Mouse (Mus musculus) small intestine, adult 2 months (tissue): Measurements from ENCODE around the gene Pak3. TPM values are rescaled to one million over a fixed set of nuclear protein-coding genes. Genes with fewer than 3 reads are reported as not detected.

ENCODE experiments used
- H3K27ac ChIP-seq: fragments of 200-500 bp; 2 replicates; pipeline ENCODE4 v1.5.1; 2012; ENCODE audit warnings: low read depth, low read length, control low read depth, inconsistent platforms; ENCODE audit not compliant: insufficient read depth
- H3K27me3 ChIP-seq: fragments of 200-500 bp; 2 replicates; pipeline ENCODE4 v1.6.1; 2012; ENCODE audit warnings: mild to moderate bottlenecking, moderate library complexity, low read length, inconsistent platforms; ENCODE audit not compliant: control insufficient read depth, insufficient read depth
- H3K36me3 ChIP-seq: fragments of 200-500 bp; 2 replicates; pipeline ENCODE4 v1.6.1; 2012; ENCODE audit warnings: mild to moderate bottlenecking, low read length, control low read depth, inconsistent platforms; ENCODE audit not compliant: control insufficient read depth, insufficient read depth
- H3K4me1 ChIP-seq: fragments of 200-500 bp; 2 replicates; pipeline ENCODE4 v1.6.1; 2012; ENCODE audit warnings: low read length, inconsistent platforms, mixed read lengths; ENCODE audit not compliant: control insufficient read depth, insufficient read depth, insufficient read length
- H3K4me3 ChIP-seq: fragments of 200-500 bp; 2 replicates; pipeline ENCODE4 v1.5.1; 2012; ENCODE audit warnings: low read depth, mild to moderate bottlenecking, control low read depth, inconsistent platforms, low read length, moderate library complexity
- CTCF ChIP-seq: fragments of 200-500 bp; IDR thresholded peaks from 2 replicates; pipeline ENCODE4 v1.5.1; 2012; ENCODE audit warnings: low read depth, mild to moderate bottlenecking, control low read depth, inconsistent platforms, low read length, moderate library complexity, mixed read lengths; ENCODE audit not compliant: insufficient replicate concordance, insufficient read length; ENCODE audit errors: extremely low read depth
- POLR2A ChIP-seq: fragments of 200-500 bp; IDR thresholded peaks from 2 replicates; pipeline ENCODE4 v1.6.1; 2012; ENCODE audit warnings: low read depth, mild to moderate bottlenecking, control low read depth, inconsistent platforms, low read length, moderate library complexity
- WGBS: fragments of 180-500 bp; shearing (Covaris S2); methylation state at CpG from one replicate; pipeline ENCODE4 v1.1.7; 2018; 5-methylcytosine and 5-hydroxymethylcytosine counted together
- polyA plus RNA-seq: library from polyadenylated mRNA; depleted of rRNA; stranded (reverse); fragments of >200 nt; gene quantifications from 2 replicates; pipeline ENCODE4 v1.2.3, GENCODE M21; 2012

The Pak3 gene
- polyA plus RNA-seq, 1 experiment: not detected

- H3K36me3 ChIP-seq: no peaks in the 10 kb centered on the region
- H3K4me3 ChIP-seq: no peak overlapping the region
- no peaks in the 10 kb centered on the region for H3K4me1 ChIP-seq
- no peak overlapping the region for H3K27ac ChIP-seq
- no peak for TF ChIP-seq POLR2A
- TF ChIP-seq CTCF: no peak
- H3K27me3 ChIP-seq: no peaks in the 10 kb centered on the region
- 74% methylated on average over 3 of the region's 3 CpGs for WGBS
Measured at GRCm38 (mm10) chrX:143532331-143532730, 13.9 kb downstream of the Pak3 start.

GRCm38 (mm10) chrX:143533574-143533973 lies 15.2 kb downstream of the Pak3 start:
- Histone ChIP-seq H3K27me3 (no peaks in the 10 kb centered on the region), H3K4me1 (no peaks in the 10 kb centered on the region), H3K4me3 (no peak overlapping the region), H3K27ac (no peak overlapping the region), H3K36me3 (no peaks in the 10 kb centered on the region)
- TF ChIP-seq POLR2A: no peak
- no peak for TF ChIP-seq CTCF
- WGBS: 72% methylated on average over 3 of the region's 3 CpGs

DNA sequence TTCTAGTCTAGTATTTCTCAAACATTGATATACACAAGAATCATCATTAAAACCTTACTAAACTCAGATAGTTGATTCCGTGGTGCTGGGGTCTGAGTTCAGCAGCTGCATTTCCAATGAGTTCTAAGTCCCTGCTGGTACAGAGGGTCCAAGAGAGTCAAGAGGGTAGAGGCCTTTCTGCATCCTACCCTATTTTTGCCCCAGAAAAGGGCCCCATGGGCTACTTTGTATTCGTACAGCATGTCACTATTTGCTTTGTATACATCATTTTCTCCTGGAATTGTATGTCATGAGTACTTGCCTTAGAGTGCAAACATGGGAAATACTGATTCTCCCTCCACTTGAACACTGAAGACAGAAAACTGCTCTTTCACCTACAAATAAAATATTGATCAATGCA lies 24.4 kb downstream of the Pak3 start:
- Histone ChIP-seq H3K36me3 (no peaks in the 10 kb centered on the region), H3K27ac (no peak overlapping the region), H3K4me3 (no peak overlapping the region), H3K27me3 (no peaks in the 10 kb centered on the region), H3K4me1 (no peaks in the 10 kb centered on the region)
- TF ChIP-seq POLR2A: no peak
- no peak for TF ChIP-seq CTCF
- 73% methylated on average over 2 of the region's 2 CpGs for WGBS

DNA sequence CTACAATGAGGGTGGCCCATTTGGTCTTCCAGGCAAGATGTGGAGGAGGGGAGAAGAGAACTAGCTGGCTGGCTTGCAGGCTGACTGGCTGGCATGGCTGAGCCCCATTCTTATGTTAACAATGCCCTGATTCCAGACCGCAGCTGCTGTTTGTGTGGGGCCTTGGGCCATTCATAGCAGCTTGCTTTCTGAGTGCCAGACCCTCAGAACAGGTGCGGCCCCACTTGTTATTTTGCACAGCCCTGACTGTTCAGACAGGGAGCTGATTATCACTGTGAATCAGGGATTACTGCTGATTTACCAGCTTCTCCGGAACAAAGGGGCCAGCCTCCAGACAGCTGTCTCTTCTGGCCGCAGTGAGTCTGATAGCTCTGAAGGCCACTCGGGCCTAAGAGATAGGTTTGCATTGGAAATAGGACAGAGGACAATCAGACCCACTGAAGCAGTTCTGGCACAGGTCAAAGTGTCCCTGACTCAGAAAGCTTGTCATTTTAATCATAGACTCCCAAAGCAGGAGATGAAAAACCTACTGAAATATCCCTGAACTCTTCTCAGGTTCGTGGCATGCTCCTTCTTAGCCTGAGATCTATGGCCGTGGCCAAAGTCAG lies 24.9 kb downstream of the Pak3 start:
- 49% methylated on average over 7 of the region's 7 CpGs for WGBS
- TF ChIP-seq POLR2A (no peak), CTCF (no peak)
- Histone ChIP-seq H3K36me3 (no peaks in the 10 kb centered on the region), H3K27ac (no peak overlapping the region), H3K4me3 (no peak overlapping the region), H3K27me3 (no peaks in the 10 kb centered on the region), H3K4me1 (no peaks in the 10 kb centered on the region)

- no peaks in the 10 kb centered on the region for H3K27me3 ChIP-seq
- no peaks in the 10 kb centered on the region for H3K36me3 ChIP-seq
- 56% methylated on average over 2 of the region's 2 CpGs for WGBS
- no peaks in the 10 kb centered on the region for H3K4me1 ChIP-seq
- no peak overlapping the region for H3K4me3 ChIP-seq
- TF ChIP-seq POLR2A: no peak
- no peak for TF ChIP-seq CTCF
- no peak overlapping the region for H3K27ac ChIP-seq
Measured at GRCm38 (mm10) chrX:143573691-143574090, 55.3 kb downstream of the Pak3 start.

DNA sequence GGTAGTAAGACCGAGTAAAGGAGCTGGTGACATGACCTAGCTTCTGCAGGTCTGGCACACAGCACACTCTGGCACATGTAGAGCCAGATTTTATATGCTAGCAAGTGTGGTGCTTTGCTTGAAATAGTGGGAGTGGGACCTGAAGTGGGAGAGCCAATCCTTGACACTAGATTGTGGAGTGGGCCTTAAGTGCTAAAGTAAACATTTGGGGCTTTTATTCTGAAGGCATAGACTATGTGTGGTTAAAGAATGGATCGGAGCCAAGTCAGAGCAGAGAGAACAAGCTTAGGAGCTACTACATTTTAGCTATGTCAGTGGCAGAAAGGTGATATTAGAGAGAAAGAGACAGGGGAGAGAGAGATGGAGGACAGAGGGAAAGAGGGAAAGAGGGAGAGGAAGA lies 61.5 kb downstream of the Pak3 start:
- H3K4me3 ChIP-seq: no peak overlapping the region
- no peak overlapping the region for H3K27ac ChIP-seq
- H3K4me1 ChIP-seq: no peaks in the 10 kb centered on the region
- WGBS: 62% methylated on average over 2 of the region's 2 CpGs
- no peaks in the 10 kb centered on the region for H3K27me3 ChIP-seq
- no peak for TF ChIP-seq POLR2A
- no peak for TF ChIP-seq CTCF
- no peaks in the 10 kb centered on the region for H3K36me3 ChIP-seq

- Histone ChIP-seq H3K27me3 (no peaks in the 10 kb centered on the region), H3K4me3 (no peak overlapping the region), H3K27ac (no peak overlapping the region), H3K4me1 (no peaks in the 10 kb centered on the region), H3K36me3 (no peaks in the 10 kb centered on the region)
- 47% methylated on average over 2 of the region's 2 CpGs for WGBS
- no peak for TF ChIP-seq CTCF
- no peak for TF ChIP-seq POLR2A
Measured at GRCm38 (mm10) chrX:143580458-143580959, 62.1 kb downstream of the Pak3 start.
